Mouse (Mus musculus) liver, embryonic 14.5 days (tissue): ENCODE data around the gene Slc26a6. TPM values are rescaled to one million over a fixed set of nuclear protein-coding genes. Genes with fewer than 3 reads are reported as not detected.

Experiments
- ATAC-seq: fragments of 200-750 bp; cut with Nextera tagmentation; 2 replicates; pipeline ENCODE4 v1.8.0; 2017; ENCODE audit warnings: moderate number of reproducible peaks, mild to moderate bottlenecking, moderate library complexity; ENCODE audit not compliant: insufficient read depth
- DNase-seq, 3 experiments: peaks; one replicate each; pipeline ENCODE4 v3.0.0-alpha.2; 2012 to 2013; ENCODE audit warnings: low read depth in 3 of 3, low spot score in 3 of 3
- H3K27ac ChIP-seq: fragments of 300-500 bp; sonication (generic); 2 replicates; pipeline ENCODE4 v1.5.1; 2014; ENCODE audit warnings: moderate library complexity, mild to moderate bottlenecking, control low read depth, inconsistent platforms
- H3K27me3 ChIP-seq: fragments of 300-500 bp; sonication (generic); 2 replicates; pipeline ENCODE4 v1.6.1; 2014; ENCODE audit warnings: mild to moderate bottlenecking, low read length, moderate library complexity; ENCODE audit not compliant: control insufficient read depth, insufficient read depth
- H3K36me3 ChIP-seq: fragments of 300-500 bp; sonication (generic); replicated peaks from 2 replicates; pipeline ENCODE4 v1.6.1; 2014; ENCODE audit warnings: low read depth; ENCODE audit not compliant: control insufficient read depth, insufficient read depth
- H3K4me1 ChIP-seq, 2 experiments: fragments of 200-500 bp in 1 of 2; fragments of 300-500 bp in 1 of 2; sonication (generic) in 1 of 2; replicated peaks; 2 replicates each; pipeline ENCODE4 v1.6.1; 2012 to 2014; ENCODE audit warnings: antibody characterized with exemption in 1 of 2, inconsistent platforms in 1 of 2, low read length in 1 of 2; ENCODE audit not compliant: control insufficient read depth in 2 of 2, insufficient read depth in 2 of 2
- H3K4me2 ChIP-seq: fragments of 300-500 bp; sonication (generic); 2 replicates; pipeline ENCODE4 v1.6.1; 2014; ENCODE audit warnings: low read depth, mild to moderate bottlenecking, control low read depth, moderate library complexity
- H3K4me3 ChIP-seq, 2 experiments: fragments of 200-500 bp in 1 of 2; fragments of 300-500 bp in 1 of 2; sonication (generic) in 1 of 2; 2 replicates each; pipeline ENCODE4 v1.5.1; 2012 to 2014; ENCODE audit warnings: low read depth in 2 of 2, low read length in 2 of 2, mild to moderate bottlenecking in 2 of 2, control low read depth in 1 of 2, inconsistent platforms in 1 of 2, moderate library complexity in 1 of 2; ENCODE audit not compliant: insufficient read depth in 1 of 2
- H3K9ac ChIP-seq: fragments of 300-500 bp; sonication (generic); replicated peaks from 2 replicates; pipeline ENCODE4 v1.6.1; 2014; ENCODE audit warnings: mild to moderate bottlenecking, control low read depth, moderate library complexity
- H3K9me3 ChIP-seq: fragments of 300-500 bp; sonication (generic); 2 replicates; pipeline ENCODE4 v1.6.1; 2016; ENCODE audit warnings: low read length, mixed read lengths; ENCODE audit not compliant: control insufficient read depth
- CTCF ChIP-seq: IDR thresholded peaks from 2 replicates; pipeline ENCODE4 v1.5.1; 2016; ENCODE audit warnings: antibody characterized with exemption, low read depth, control low read depth
- EP300 ChIP-seq: IDR thresholded peaks from 2 replicates; pipeline ENCODE4 v1.6.1; 2016; ENCODE audit warnings: antibody characterized with exemption, low read depth
- WGBS: fragments of 180-500 bp; shearing (Covaris S2); extraction: QIAGEN DNeasy Blood & Tissue Kit; methylation state at CpG from one replicate; pipeline ENCODE4 v1.1.7; 2014; ENCODE audit not compliant: insufficient replicate concordance; 5-methylcytosine and 5-hydroxymethylcytosine counted together
- polyA plus RNA-seq, 2 experiments: library from polyadenylated mRNA; depleted of rRNA in 1 of 2; stranded (reverse) in 1 of 2; unstranded in 1 of 2; fragments of >200 nt; fragmentation: Nextera tagmentation in 1 of 2; extraction: Ambion mirVana in 1 of 2; gene quantifications; 2 replicates each; pipeline versions ENCODE4 v1.2.1 to v1.2.3; 2012 to 2014

The Slc26a6 gene
- polyA plus RNA-seq (2012; rRNA removed) (4.1 and 4.6 TPM in 2 replicates), polyA plus RNA-seq (2014; fragmentation: Nextera tagmentation; extraction: Ambion mirVana) (5.9 and 7.0 TPM in 2 replicates)

DNA sequence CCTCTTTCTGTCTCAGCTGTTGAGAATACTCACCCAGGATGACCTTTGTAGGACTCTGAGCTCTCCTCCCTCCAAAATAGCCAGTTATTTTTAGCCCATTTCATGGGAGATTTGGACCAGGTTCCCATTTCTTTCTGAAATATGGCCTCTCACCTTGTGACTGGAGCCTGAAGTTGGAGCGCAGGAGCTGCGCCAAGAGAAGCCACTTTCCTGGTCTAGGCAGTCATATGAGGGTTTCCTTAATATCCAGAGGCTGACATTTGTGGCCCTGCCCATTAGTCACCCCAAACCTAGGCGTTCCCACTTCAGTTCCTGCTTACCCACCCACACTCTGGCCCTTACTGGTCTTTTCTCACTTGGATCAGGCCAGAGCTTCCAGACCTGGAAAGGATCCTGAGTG, at the start of gene Slc26a6:
Gene Slc26a6 (plus strand): TSS at position 308 of the 400 bp plus-strand sequence.
- no peak for DNase-seq
- Histone ChIP-seq H3K27me3 (no peaks in the 10 kb centered on the region), H3K9ac (peak within 1 kb of the TSS; percentile 66), H3K4me3 (peak within 1 kb of the TSS; percentile 71 to 83), H3K4me2 (peak within 1 kb of the TSS; percentile 94), H3K36me3 (no peaks in the 10 kb centered on the region), H3K9me3 (no peaks in the 10 kb centered on the region), H3K27ac (peak within 1 kb of the TSS; percentile 49), H3K4me1 (peaks cover 4% of the 10 kb centered on the region in 2 experiments)
- 72% methylated on average over 3 of the region's 3 CpGs for WGBS
- TF ChIP-seq EP300 (no peak), CTCF (no peak)
- no peak for ATAC-seq

DNA sequence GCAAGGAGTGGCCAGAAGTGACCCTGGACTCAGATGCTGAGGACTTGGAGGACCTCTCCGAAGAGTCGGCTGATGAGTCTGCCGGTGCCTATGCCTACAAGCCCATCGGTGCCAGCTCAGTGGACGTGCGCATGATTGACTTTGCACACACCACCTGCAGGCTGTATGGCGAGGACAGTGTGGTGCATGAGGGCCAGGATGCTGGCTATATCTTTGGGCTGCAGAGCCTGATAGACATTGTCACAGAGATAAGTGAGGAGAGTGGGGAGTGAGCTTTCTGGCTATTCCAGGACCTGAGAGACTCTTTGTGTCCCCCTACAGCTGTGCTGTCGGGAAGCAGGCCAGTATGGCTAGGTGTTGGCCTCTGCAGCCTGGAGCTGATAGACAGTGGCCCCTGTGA, 47.3 kb upstream of the Slc26a6 start:
- Histone ChIP-seq H3K27me3 (no peaks in the 10 kb centered on the region), H3K36me3 (peaks cover 51% of the 10 kb centered on the region), H3K9me3 (no peaks in the 10 kb centered on the region), H3K9ac (no peak overlapping the region), H3K27ac (peak overlapping the region; percentile 94), H3K4me2 (peak overlapping the region; percentile 31), H3K4me1 (peaks cover 35 to 40% of the 10 kb centered on the region in 2 experiments), H3K4me3 (no peak overlapping the region)
- DNase-seq (peak in 1 of 3 experiments; percentile 53), ATAC-seq (peak; percentile 57)
- TF ChIP-seq CTCF (peak; percentile 47), EP300 (peak; percentile 67)
- 51% methylated on average over 8 of the region's 8 CpGs for WGBS

GRCm38 (mm10) chr9:108806379-108806778, 46.7 kb upstream of the Slc26a6 start:
- Histone ChIP-seq H3K27ac (peak overlapping the region; percentile 94), H3K9me3 (no peaks in the 10 kb centered on the region), H3K27me3 (no peaks in the 10 kb centered on the region), H3K36me3 (peaks cover 46% of the 10 kb centered on the region), H3K4me2 (peak overlapping the region; percentile 0; the same call in 1 of the 2 replicates), H3K9ac (peak overlapping the region; percentile 55; the same call in 1 of the 2 replicates), H3K4me1 (peaks cover 35 to 40% of the 10 kb centered on the region in 2 experiments), H3K4me3 (no peak overlapping the region)
- DNase-seq, result no peak
- ATAC-seq, result no peak
- no peak for TF ChIP-seq EP300

DNA sequence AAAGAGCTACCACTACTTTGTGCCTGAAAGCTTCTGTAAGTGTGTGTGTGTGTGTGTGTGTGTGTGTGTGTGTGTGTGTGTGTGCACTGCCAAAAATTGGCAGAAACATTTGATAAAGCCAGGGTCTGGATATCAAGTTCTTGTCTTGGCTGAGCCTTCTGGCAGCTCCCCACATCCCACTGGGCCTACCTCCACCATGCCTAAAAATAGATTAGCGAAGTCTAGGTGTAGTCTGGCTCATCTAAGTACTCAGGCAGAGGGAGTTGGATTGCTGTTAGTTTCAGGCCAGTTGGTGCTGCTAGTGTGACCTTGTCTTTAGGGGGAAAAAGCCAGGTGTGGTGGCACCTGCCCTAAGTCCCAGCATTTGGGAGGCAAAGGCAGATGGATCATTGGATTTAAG, 46.3 kb upstream of the Slc26a6 start:
- peak overlapping the region; percentile 94 for H3K27ac ChIP-seq
- H3K4me2 ChIP-seq, result peak overlapping the region; percentile 22; the same call in 1 of the 2 replicates
- peak overlapping the region; percentile 55 for H3K9ac ChIP-seq

DNA sequence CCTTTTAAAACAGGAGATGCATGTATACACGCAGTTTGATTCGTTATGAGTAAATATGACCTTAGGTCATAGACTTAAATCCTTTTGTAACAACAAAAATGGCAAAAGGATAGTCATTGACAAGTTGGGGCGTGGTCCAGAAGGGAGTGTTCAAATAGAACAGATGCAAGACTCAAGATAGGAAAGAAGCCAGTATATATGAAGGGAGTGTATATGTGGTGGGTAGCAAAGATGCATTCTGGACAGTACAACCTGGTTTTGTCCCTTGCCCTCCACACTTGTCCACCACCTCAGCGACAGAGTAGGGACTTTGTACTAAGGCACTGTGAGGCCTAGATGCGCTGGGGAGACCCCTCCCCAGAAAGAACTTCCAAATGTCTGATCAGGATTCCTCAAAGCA, 45.4 kb upstream of the Slc26a6 start:
- peak overlapping the region; percentile 73 for H3K9ac ChIP-seq

More for the DNA sequence above, 46.3 kb upstream of the Slc26a6 start:
- Histone ChIP-seq H3K4me1 (peaks cover 35 to 40% of the 10 kb centered on the region in 2 experiments), H3K36me3 (peaks cover 42% of the 10 kb centered on the region), H3K4me3 (no peak overlapping the region), H3K9me3 (no peaks in the 10 kb centered on the region), H3K27me3 (no peaks in the 10 kb centered on the region)
- 68% methylated on average over 1 of the region's 1 CpGs for WGBS
- no peak for TF ChIP-seq EP300
- TF ChIP-seq CTCF, result no peak
- DNase-seq (no peak), ATAC-seq (no peak)

More for the DNA sequence above, 45.4 kb upstream of the Slc26a6 start:
- no peaks in the 10 kb centered on the region for H3K9me3 ChIP-seq
- H3K4me1 ChIP-seq, result peaks cover 33 to 40% of the 10 kb centered on the region in 2 experiments
- DNase-seq (peak; percentile 66 to 77 (median 70)), ATAC-seq (peak; percentile 82)
- peak overlapping the region; percentile 100 for H3K4me2 ChIP-seq
- peak overlapping the region; percentile 31 to 85 for H3K4me3 ChIP-seq
- peaks cover 33% of the 10 kb centered on the region for H3K36me3 ChIP-seq
- H3K27me3 ChIP-seq, result no peaks in the 10 kb centered on the region
- TF ChIP-seq CTCF (no peak), EP300 (peak; percentile 66)
- WGBS, result 39% methylated on average over 5 of the region's 5 CpGs
- H3K27ac ChIP-seq, result peak overlapping the region; percentile 94
